Mouse (Mus musculus) cerebellum, adult 11 months (tissue): ENCODE results near the gene 1700123O20Rik.

Source experiments
- DNase-seq: peaks from one replicate; pipeline ENCODE4 v3.0.0; 2022

Gene 1700123O20Rik

DNA sequence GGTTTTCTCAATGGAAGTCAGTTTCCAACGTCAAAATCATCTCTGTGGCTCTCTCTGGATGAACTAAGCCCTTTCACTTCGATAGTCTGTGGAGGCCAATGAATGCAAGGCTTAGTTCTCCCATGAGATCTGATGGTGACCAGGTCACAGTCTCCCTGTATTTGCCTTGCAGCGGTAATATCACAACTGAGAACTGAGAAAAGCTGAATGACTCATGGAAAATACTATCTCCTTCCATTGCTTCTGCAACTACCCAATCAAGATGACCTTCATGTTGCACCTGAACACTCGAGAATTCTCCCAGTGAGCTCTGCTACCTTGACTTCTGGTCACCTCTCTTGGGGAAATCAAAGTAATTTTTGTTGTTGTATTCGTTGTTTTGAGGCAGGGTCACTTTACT is 41.5 kb downstream of the 1700123O20Rik start:
- DNase-seq = no peak

DNA sequence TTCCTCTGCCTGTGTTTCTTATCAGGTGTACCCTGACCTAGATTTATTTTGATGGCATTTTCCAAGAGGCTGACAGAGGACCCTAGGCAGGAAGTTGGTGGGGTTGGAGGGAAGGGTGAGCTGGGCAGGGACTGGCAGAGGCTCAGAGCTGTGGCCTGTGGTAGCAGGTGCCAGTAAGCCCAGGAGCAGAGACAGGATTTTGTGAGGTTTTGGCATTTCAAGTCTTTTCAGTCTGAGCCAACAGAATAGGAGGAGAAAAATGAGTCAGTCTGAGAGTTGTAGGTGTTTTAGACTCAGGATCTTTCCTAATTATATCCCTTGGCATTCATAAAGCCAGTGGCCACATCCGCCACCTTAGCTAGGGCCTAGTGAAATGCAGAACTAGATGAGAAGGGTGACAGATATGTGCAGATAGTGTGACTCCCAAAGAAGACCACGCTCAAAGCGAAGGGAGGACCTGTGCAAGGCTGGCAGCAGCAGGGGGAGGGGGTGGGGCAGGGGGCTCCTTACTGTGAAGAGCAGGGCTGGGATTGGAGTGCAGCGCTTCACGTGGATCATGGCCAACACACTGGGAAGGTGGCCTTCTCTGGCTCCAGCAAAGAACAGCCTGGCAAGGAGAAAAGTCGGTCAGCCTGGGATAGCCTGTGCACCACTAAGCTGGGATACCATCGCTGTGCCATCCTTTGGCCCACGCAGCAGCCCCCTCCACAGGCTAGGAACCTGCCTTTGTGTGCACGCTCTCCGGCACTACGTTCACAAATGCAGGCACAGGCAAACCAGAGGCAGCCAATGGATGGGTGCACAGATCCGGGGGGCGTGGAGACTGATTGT is 43.0 kb downstream of the 1700123O20Rik start:
- no peak for DNase-seq

DNA sequence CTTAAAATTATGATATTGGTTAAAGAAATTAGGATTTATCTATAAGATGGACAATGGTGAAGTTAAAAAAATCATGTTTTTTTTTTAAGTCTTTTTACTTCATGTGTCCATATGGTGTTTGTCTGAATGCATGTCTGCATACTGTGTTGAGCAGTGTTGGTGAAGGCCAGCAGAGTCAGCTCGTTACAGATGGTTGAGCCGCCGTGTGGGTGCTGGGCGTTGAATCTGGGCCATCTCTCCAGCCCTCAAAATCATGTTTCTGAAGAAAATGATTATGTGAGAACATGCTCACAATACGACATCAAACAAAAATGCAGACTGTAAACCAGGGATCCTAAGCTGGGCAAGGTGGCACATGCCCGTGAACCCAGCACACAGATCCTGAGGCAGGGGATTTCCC is 44.3 kb downstream of the 1700123O20Rik start:
- no peak for DNase-seq

DNA sequence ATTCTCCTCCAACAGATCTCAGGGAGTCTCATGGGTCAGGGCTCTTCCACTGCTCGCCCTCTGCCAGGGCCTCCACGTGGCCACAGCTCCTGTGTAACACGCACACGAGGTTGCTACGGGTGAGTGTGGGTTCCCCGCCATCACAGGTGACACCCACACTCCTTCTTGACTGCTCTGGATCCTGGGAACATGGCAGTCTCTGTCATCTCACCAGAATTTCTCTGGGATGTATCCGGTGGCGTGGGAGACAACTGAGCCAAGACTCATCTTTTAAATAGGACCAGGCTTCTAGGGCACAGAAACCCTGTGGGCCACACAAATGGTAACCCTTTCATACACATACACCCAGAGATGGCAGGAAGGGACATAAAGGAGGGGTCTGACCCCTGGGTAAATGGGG is 46.2 kb downstream of the 1700123O20Rik start:
- no peak for DNase-seq

DNA sequence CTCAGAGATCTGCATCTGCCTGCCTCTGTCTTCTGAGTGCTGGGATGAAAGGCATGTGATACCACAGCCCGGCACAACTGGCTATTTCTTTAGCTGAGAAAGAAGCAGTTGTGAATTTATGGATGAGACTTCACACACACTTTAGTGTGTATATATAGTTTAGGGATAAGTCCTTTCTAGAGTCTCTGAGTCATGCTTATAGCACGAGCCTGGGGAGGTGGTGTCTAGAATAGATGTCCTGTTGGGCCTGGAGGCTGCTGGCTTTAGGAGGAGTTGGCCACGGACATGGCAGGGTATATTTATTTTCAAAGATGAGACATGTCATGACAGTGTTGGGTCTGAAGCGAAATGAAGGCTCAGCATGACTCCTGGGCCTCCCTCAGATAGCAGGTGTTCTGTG is 48.0 kb downstream of the 1700123O20Rik start:
- no peak for DNase-seq

DNA sequence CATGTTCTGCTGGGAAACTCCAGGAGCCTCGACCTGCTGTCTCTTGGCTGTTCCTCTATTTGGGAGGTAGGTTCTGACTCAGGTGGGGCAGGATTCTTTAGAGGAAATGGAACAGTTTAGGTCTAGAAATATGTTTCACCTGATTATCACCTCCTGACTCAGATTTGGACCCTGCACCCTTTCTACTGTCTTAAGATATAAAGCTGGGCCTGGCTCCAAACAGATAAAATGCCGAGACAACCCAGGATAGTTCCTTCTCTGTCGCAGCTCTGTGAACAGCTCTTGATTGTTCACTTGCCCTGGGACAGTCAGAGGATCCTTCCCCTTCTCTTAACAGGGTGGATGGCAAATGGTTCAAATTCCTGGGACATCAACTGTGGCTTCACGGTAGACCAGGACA is 49.2 kb downstream of the 1700123O20Rik start:
- no peak for DNase-seq

DNA sequence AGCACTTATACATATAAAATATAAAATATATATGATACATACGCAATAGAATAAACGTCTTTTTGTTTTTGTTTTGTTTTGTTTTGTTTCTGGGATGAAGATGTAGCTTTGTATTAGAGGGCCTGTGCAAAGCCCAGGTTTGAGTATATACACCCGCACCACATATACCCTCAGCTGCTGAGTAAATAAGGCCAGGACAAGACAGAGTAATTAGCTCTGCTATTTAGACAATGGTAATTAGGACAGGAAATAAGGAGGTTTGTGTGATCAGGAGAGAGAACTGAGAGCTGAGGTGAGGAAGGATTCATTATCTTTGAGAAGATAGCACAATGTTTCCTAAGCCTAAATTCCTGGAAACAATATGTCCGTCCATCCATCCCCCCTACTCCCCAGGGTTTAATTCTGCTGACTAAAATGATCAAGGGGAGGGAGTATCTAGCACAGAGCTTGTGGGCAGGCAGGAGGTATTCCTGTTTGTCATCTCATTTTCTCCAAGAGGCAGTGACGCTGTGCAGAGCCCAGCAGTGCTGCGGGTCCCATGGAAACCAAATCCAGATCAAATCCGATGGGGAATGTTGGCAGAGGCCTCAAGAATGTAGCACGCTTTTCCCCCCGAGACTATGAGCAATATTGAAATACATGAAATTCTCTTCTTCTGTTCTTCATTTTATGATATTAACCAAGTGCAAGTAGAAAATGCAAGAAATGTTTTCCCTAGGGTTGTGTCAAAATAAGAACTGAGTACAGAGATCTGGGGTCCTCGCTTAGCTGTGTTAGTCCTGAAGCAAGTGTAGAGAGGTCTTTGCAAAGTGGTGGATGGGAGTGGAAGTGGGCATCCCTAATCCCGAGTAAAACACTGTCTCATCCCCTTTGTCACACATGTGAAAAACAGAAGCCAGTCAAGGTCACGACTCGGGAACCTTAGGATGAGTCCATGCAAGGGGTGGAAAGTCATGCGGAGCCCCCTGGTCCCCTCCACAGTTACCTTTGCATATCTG is 50.8 kb downstream of the 1700123O20Rik start:
- DNase-seq = no peak

DNA sequence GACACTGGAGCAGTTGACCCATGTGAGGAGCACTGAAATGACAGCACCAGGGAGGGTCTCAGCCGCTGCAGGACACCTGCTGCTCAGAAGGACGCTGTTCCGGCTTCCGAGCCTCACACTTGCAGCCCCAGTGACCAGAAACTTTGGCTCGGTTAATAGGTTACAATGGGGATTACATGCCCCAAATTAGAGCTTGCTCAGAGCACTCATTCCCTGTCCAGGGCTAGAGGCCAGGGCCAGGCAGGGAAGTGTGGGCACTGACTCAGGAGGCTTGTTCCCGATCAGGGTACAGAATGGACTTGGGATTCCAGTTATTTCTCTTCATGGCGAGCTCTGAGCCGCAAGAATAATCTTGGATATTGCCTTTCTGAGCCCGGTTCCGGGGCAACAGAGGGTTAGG is 51.6 kb downstream of the 1700123O20Rik start:
- DNase-seq = no peak
